Mouse (Mus musculus): ENCODE results near the gene Gpr146. TPM values are rescaled to one million over a fixed set of nuclear protein-coding genes. Genes with fewer than 3 reads are reported as not detected.

Gene Gpr146
- polyA plus RNA-seq, 2 experiments: 1.9 to 2.3 TPM

DNA sequence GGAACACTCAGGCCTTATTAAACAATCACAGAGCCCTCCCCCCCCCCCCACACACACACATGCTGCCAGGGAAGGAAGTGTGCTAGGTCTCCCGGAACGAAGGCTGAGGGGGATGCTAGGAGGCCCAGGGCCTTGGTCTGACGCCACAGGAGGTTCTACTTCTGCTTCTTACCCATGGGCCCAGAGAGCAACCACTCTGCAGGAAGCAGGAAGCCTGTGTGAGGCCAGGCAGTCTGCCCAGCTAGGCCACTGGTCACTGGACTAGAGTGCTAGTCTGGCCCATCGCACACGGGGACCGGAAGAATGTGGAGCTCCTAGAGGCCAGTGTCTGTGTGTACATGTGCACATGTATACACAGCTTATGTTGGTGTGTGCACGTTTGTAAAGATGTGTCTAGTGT, 31.0 kb downstream of the Gpr146 start:
- Histone ChIP-seq H3K27me3 (ENCODE audit: control insufficient read depth, insufficient read depth, low read length) (no peaks in the 10 kb centered on the region), H3K4me2 (replicated peaks; ENCODE audit: low read depth, low read length, severe bottlenecking) (no peak overlapping the region), H3K4me3 (replicated peaks; ENCODE audit: low read length) (no peak overlapping the region), H3K36me3 (ENCODE audit: control insufficient read depth, insufficient read depth, low read length) (no peaks in the 10 kb centered on the region), H3K27ac (replicated peaks; ENCODE audit: low read depth, low read length) (no peak overlapping the region), H3K4me1 (ENCODE audit: control insufficient read depth, insufficient read depth, low read length) (peaks cover 22% of the 10 kb centered on the region), H3K9me3 (ENCODE audit: control insufficient read depth, low read length) (no peaks in the 10 kb centered on the region), H3K9ac (ENCODE audit: low read depth, low read length, severe bottlenecking) (no peak overlapping the region)
- WGBS: 77% methylated on average over 7 of the region's 7 CpGs
- no peak for ATAC-seq (ENCODE audit: low FRiP score, low read depth)
- no peak for TF ChIP-seq POLR2A (IDR thresholded peaks at IDR 0.05; ENCODE audit: borderline replicate concordance, extremely low read depth, insufficient read depth, insufficient read length)
- peak; percentile 14 for DNase-seq (ENCODE audit: low spot score)

DNA sequence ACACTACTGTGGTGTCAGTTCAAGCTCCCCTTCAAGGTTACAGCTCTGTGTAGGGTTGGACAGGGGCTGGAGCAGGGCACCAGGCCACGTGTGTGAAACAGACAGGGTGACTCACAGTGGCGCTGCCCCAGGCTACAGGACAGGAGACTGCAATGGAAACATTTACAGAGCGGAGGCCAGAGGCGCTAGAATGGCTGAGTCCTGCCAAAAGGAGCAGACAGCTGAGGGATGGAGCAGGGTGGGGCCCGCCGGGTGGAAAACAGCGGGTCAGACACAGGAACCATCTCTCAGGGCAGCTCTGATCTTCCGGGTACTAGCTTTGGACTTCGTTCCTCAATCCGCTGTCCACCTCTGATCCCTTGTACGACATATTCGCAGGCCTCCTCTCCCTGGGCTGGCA, 31.9 kb downstream of the Gpr146 start:
- ATAC-seq (ENCODE audit: low FRiP score, low read depth): no peak
- Histone ChIP-seq H3K9me3 (ENCODE audit: control insufficient read depth, low read length) (no peaks in the 10 kb centered on the region), H3K4me2 (replicated peaks; ENCODE audit: low read depth, low read length, severe bottlenecking) (no peak overlapping the region), H3K27ac (replicated peaks; ENCODE audit: low read depth, low read length) (no peak overlapping the region), H3K9ac (ENCODE audit: low read depth, low read length, severe bottlenecking) (no peak overlapping the region), H3K4me1 (ENCODE audit: control insufficient read depth, insufficient read depth, low read length) (peaks cover 25% of the 10 kb centered on the region), H3K4me3 (replicated peaks; ENCODE audit: low read length) (no peak overlapping the region), H3K27me3 (ENCODE audit: control insufficient read depth, insufficient read depth, low read length) (no peaks in the 10 kb centered on the region), H3K36me3 (ENCODE audit: control insufficient read depth, insufficient read depth, low read length) (no peaks in the 10 kb centered on the region)
- TF ChIP-seq POLR2A (IDR thresholded peaks at IDR 0.05; ENCODE audit: borderline replicate concordance, extremely low read depth, insufficient read depth, insufficient read length): no peak
- peak; percentile 25 for DNase-seq (ENCODE audit: low spot score)
- WGBS: 71% methylated on average over 12 of the region's 12 CpGs

DNA sequence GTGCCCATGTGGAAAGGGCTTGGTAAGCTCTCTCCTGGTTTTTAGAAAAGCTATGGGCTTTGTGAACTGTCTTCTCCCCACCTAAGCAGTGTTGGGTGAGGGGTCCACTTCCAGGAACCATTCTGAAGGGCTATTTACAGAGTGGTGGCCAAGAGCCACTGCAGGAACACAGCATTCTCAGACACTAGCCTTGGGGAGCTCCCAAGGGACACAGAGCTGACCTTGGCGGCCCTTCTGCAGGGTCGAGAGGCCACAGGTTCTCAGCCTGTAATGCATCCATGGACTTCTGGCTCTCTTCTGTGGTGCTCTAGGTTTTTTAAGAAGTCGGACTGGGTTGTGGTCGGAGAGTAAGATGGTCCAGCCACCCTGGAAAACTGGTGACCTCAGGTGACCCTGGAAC, 32.6 kb downstream of the Gpr146 start:
- no peak overlapping the region for H3K27ac ChIP-seq (replicated peaks; ENCODE audit: low read depth, low read length)
- H3K27me3 ChIP-seq (ENCODE audit: control insufficient read depth, insufficient read depth, low read length): no peaks in the 10 kb centered on the region
- H3K4me3 ChIP-seq (replicated peaks; ENCODE audit: low read length): no peak overlapping the region
- TF ChIP-seq POLR2A (IDR thresholded peaks at IDR 0.05; ENCODE audit: borderline replicate concordance, extremely low read depth, insufficient read depth, insufficient read length): no peak
- ATAC-seq (ENCODE audit: low FRiP score, low read depth) (no peak), DNase-seq (ENCODE audit: low spot score) (no peak)
- H3K4me1 ChIP-seq (ENCODE audit: control insufficient read depth, insufficient read depth, low read length): peaks cover 25% of the 10 kb centered on the region
- no peak overlapping the region for H3K4me2 ChIP-seq (replicated peaks; ENCODE audit: low read depth, low read length, severe bottlenecking)
- H3K9me3 ChIP-seq (ENCODE audit: control insufficient read depth, low read length): no peaks in the 10 kb centered on the region
- no peak overlapping the region for H3K9ac ChIP-seq (ENCODE audit: low read depth, low read length, severe bottlenecking)
- 0 out of 2 replicates have a peak, but pooled peaks cover 5% of the 10 kb centered on the region for H3K36me3 ChIP-seq (ENCODE audit: control insufficient read depth, insufficient read depth, low read length)
- 89% methylated on average over 4 of the region's 4 CpGs for WGBS

DNA sequence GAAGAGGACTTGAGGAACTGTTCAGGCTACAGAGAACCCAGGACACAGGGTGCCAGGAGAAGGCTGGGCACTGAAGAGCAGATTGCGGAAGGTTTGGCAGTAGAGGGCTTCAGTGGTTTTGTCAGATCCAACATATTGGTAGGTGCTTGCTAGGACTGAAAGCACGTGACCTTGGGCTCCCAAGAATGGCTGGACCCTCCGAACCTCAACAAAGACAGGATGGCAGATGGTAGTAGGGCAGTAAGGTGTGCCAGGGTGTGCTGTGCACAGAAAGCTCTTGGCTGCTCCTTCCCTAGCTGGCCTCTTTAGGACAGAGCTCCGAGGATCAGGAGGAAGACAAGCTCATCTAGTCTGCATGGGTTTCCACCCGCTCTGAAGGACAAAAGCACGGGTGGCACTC, 33.6 kb downstream of the Gpr146 start:
- DNase-seq (ENCODE audit: low spot score): no peak
- Histone ChIP-seq H3K36me3 (ENCODE audit: control insufficient read depth, insufficient read depth, low read length) (0 out of 2 replicates have a peak, but pooled peaks cover 7% of the 10 kb centered on the region), H3K4me2 (replicated peaks; ENCODE audit: low read depth, low read length, severe bottlenecking) (no peak overlapping the region), H3K9ac (ENCODE audit: low read depth, low read length, severe bottlenecking) (no peak overlapping the region), H3K4me1 (ENCODE audit: control insufficient read depth, insufficient read depth, low read length) (peaks cover 22% of the 10 kb centered on the region), H3K4me3 (replicated peaks; ENCODE audit: low read length) (no peak overlapping the region), H3K27ac (replicated peaks; ENCODE audit: low read depth, low read length) (no peak overlapping the region), H3K27me3 (ENCODE audit: control insufficient read depth, insufficient read depth, low read length) (no peaks in the 10 kb centered on the region), H3K9me3 (ENCODE audit: control insufficient read depth, low read length) (no peaks in the 10 kb centered on the region)
- no peak for ATAC-seq (ENCODE audit: low FRiP score, low read depth)
- 93% methylated on average over 6 of the region's 6 CpGs for WGBS
- TF ChIP-seq POLR2A (IDR thresholded peaks at IDR 0.05; ENCODE audit: borderline replicate concordance, extremely low read depth, insufficient read depth, insufficient read length): no peak

DNA sequence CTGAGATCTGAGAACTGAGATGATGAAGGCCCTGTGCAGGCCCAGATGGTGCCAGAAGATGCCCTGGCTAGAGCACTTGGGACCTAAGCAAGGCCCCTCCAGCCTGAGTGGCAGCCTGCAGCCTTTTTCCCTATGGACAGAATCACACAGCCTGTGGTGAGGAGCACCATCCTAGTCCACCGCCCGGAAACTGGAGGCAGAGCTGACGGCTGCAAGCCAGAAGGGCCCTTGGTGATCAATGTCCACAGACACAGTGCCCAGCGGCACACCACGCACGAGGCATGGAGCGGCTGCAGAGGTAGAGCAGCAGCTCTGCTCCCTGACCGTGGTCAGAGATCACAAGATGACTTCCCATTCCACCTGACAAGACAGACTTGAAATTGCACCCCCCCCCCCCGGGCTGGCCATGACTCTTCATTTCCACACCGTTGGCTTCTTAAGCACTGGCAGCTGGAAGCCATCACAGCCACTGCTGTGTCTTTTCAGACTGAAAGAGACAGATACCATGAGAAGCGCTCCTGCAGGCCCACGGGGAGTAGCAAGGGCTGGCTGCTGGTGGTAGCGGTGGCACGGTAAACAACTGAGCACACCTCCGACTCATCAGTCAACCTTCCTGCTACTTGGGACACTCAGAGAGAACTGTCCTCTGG, 34.3 kb downstream of the Gpr146 start:
- ATAC-seq (ENCODE audit: low FRiP score, low read depth) (no peak), DNase-seq (ENCODE audit: low spot score) (no peak)
- peaks cover 22% of the 10 kb centered on the region for H3K4me1 ChIP-seq (ENCODE audit: control insufficient read depth, insufficient read depth, low read length)
- H3K4me3 ChIP-seq (replicated peaks; ENCODE audit: low read length): no peak overlapping the region
- no peak overlapping the region for H3K9ac ChIP-seq (ENCODE audit: low read depth, low read length, severe bottlenecking)
- H3K4me2 ChIP-seq (replicated peaks; ENCODE audit: low read depth, low read length, severe bottlenecking): no peak overlapping the region
- no peak for TF ChIP-seq POLR2A (IDR thresholded peaks at IDR 0.05; ENCODE audit: borderline replicate concordance, extremely low read depth, insufficient read depth, insufficient read length)
- no peak overlapping the region for H3K27ac ChIP-seq (replicated peaks; ENCODE audit: low read depth, low read length)
- H3K27me3 ChIP-seq (ENCODE audit: control insufficient read depth, insufficient read depth, low read length): no peaks in the 10 kb centered on the region
- 78% methylated on average over 15 of the region's 15 CpGs for WGBS
- H3K9me3 ChIP-seq (ENCODE audit: control insufficient read depth, low read length): no peaks in the 10 kb centered on the region
- 0 out of 2 replicates have a peak, but pooled peaks cover 7% of the 10 kb centered on the region for H3K36me3 ChIP-seq (ENCODE audit: control insufficient read depth, insufficient read depth, low read length)

Measured in limb, embryonic 14.5 days (tissue).